Mouse (Mus musculus) adrenal gland, postnatal 4 days (tissue): ENCODE measurements around the gene Tusc2. TPM values are rescaled to one million over a fixed set of nuclear protein-coding genes. Genes with fewer than 3 reads are reported as not detected.

ENCODE experiments used
- DNase-seq, 2 experiments: peaks; one replicate each; pipeline ENCODE4 v3.0.0; 2021 to 2022; ENCODE audit warnings: low spot score in 2 of 2, mixed read lengths in 2 of 2
- total RNA-seq, 2 experiments: library from RNA; stranded (reverse); gene quantifications; 2 replicates each; pipeline ENCODE4 v1.2.3; 2021

Gene Tusc2
- total RNA-seq, 2 experiments from 2014 or later: 31.8 to 33.8 TPM

- no peak for DNase-seq
Observed at GRCm38 (mm10) chr9:107607653-107608245, 44.7 kb downstream of the Tusc2 start.

- DNase-seq: no peak
Observed at GRCm38 (mm10) chr9:107608741-107609432, 45.8 kb downstream of the Tusc2 start, which contains the start of gene Sema3b. Gene Sema3b (minus strand): TSS chr9:107609229.

GRCm38 (mm10) chr9:107609433-107609830 is 46.4 kb downstream of the Tusc2 start:
- no peak for DNase-seq

GRCm38 (mm10) chr9:107611456-107612190 is 48.6 kb downstream of the Tusc2 start:
- no peak for DNase-seq

- DNase-seq: peak; percentile 95 to 98
Observed at GRCm38 (mm10) chr9:107612191-107612944, 49.3 kb downstream of the Tusc2 start.

GRCm38 (mm10) chr9:107612945-107613569 is 50.0 kb downstream of the Tusc2 start:
- no peak for DNase-seq

- no peak for DNase-seq
Observed at GRCm38 (mm10) chr9:107615035-107615434, 52.0 kb downstream of the Tusc2 start.

Other genes with a start within 250 kb of the Tusc2 start
- gene Hemk1, start 224.9 kb upstream of the Tusc2 start, total RNA-seq: 10 to 100 TPM; 19.5 to 23.7 TPM
- 1 to 10 TPM; 4.2 to 4.3 TPM for gene 6430571L13Rik, start 222.7 kb upstream of the Tusc2 start, total RNA-seq
- 10 to 100 TPM; 10.1 to 10.9 TPM for gene Cacna2d2, start 163.6 kb upstream of the Tusc2 start, total RNA-seq
- gene Tmem115, start 29.3 kb upstream of the Tusc2 start, total RNA-seq: 10 to 100 TPM; 40.8 to 44.6 TPM
- 10 to 100 TPM; 19.2 to 21.7 TPM for gene Cyb561d2, start 21.1 kb upstream of the Tusc2 start, total RNA-seq
- gene Nprl2, start 21.0 kb upstream of the Tusc2 start, total RNA-seq: 10 to 100 TPM; 18.8 to 19.6 TPM
- 1 to 10 TPM in 1 of 2 experiments, under 1 TPM in 1; 0.71 to 1.6 TPM for gene Zmynd10, start 16.0 kb upstream of the Tusc2 start, total RNA-seq
- 10 to 100 TPM; 34.9 to 37.6 TPM for gene Rassf1, start 11.7 kb upstream of the Tusc2 start, total RNA-seq
- gene Hyal2, start 4.7 kb downstream of the Tusc2 start, total RNA-seq: 10 to 100 TPM; 39.4 to 47.2 TPM
- gene Hyal1, start 13.7 kb downstream of the Tusc2 start, total RNA-seq: 1 to 10 TPM; 5.1 to 5.4 TPM
- gene Naa80, start 15.6 kb downstream of the Tusc2 start, total RNA-seq: 10 to 100 TPM; 17.4 to 18.0 TPM
- 1 to 10 TPM; 2.7 to 2.9 TPM for gene Hyal3, start 17.6 kb downstream of the Tusc2 start, total RNA-seq
- gene Ifrd2, start 24.4 kb downstream of the Tusc2 start, total RNA-seq: 10 to 100 TPM; 40.9 to 41.4 TPM
- 10 to 100 TPM; 16.9 to 19.4 TPM for gene Sema3b, start 46.0 kb downstream of the Tusc2 start, total RNA-seq
- 100 to 1,000 TPM; 345 to 390 TPM for gene Gnai2, start 72.1 kb downstream of the Tusc2 start, total RNA-seq
- gene Slc38a3, start 106.3 kb downstream of the Tusc2 start, total RNA-seq: 10 to 100 TPM; 10.1 to 37.4 TPM
- 1 to 10 TPM in 1 of 2 experiments, under 1 TPM in 1; 0.73 to 1.6 TPM for gene Gnat1, start 116.5 kb downstream of the Tusc2 start, total RNA-seq
- gene Sema3f, start 147.2 kb downstream of the Tusc2 start, total RNA-seq: 10 to 100 TPM; 28.9 to 32.8 TPM
- gene Rbm5, start 207.7 kb downstream of the Tusc2 start, total RNA-seq: 100 to 1,000 TPM; 152 to 155 TPM